Mouse (Mus musculus) heart, postnatal 0 days (tissue): ENCODE results near the gene Ret.

Source experiments
- CTCF ChIP-seq: IDR thresholded peaks from 2 replicates; pipeline ENCODE4 v1.5.1; 2016; ENCODE audit warnings: antibody characterized with exemption, control low read depth, low read depth
- EP300 ChIP-seq: IDR thresholded peaks from 2 replicates; pipeline ENCODE4 v1.6.1; 2016; ENCODE audit warnings: antibody characterized with exemption, low read depth

- TF ChIP-seq CTCF (no peak), EP300 (no peak)
Measured at GRCm38 (mm10) chr6:118165516-118165915, 32.0 kb downstream of the Ret start.
